Mouse (Mus musculus) thymus, postnatal 0 days (tissue): ENCODE measurements around the gene Pikfyve. TPM values are rescaled to one million over a fixed set of nuclear protein-coding genes. Genes with fewer than 3 reads are reported as not detected.

Source experiments
- DNase-seq: peaks from one replicate; pipeline ENCODE4 v3.0.0-alpha.2; 2015; ENCODE audit warnings: low spot score
- polyA plus RNA-seq: library from polyadenylated mRNA; unstranded; fragments of >200 nt; fragmentation: Nextera tagmentation; extraction: Ambion mirVana; gene quantifications from 2 replicates; pipeline ENCODE4 v1.2.1, GENCODE M21; 2015

The Pikfyve gene
- 9.1 and 12.9 TPM in 2 replicates for polyA plus RNA-seq

GRCm38 (mm10) chr1:65186287-65187073, at the start of gene Pikfyve, which contains the start of gene Idh1:
Gene Pikfyve, plus strand, starts transcription at chr1:65186683.
Gene Idh1, minus strand, starts transcription at chr1:65186500.
- peak; percentile 97 for DNase-seq

DNA sequence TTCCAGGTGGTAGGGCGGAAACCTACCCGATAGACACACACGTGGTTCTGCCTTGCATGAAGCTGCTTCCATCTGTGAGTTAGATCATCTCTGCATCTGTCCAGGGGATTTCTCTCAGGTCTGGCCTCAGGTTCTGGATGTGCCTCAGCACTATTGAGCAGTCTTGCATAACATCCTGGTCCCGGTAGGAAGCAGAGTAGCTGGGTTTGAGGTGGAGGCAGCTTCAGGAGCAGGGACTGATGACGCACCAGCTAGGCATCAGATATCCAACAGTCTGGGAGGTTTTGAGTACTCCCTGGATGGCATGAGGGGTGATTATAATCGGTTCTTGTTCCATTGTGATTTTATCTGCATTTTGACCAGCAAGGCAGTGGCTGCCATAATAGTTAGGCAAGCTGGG, 48.9 kb upstream of the Pikfyve start:
- no peak for DNase-seq

- no peak for DNase-seq
Measured at GRCm38 (mm10) chr1:65144783-65145182, 41.7 kb upstream of the Pikfyve start.

DNA sequence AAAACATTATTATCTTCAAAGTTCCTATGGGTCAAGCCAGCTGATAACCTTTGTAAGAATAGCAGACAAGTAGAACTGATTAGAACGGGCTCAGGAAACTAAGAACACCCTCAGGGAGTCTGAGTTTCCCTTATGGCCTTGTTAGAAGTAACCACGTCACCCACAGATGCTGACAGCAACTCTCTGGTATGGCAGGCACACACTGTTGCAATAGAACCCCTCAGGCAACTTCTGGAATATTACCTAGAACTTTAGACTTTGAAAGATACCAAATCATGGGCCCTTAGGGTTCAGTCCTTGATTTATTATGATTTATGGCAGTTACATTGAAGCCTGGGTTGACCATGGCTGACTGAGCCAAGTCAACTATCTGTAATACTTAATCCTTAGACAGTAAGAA, 39.9 kb upstream of the Pikfyve start:
- no peak for DNase-seq

GRCm38 (mm10) chr1:65147326-65147725, 39.2 kb upstream of the Pikfyve start:
- no peak for DNase-seq

DNA sequence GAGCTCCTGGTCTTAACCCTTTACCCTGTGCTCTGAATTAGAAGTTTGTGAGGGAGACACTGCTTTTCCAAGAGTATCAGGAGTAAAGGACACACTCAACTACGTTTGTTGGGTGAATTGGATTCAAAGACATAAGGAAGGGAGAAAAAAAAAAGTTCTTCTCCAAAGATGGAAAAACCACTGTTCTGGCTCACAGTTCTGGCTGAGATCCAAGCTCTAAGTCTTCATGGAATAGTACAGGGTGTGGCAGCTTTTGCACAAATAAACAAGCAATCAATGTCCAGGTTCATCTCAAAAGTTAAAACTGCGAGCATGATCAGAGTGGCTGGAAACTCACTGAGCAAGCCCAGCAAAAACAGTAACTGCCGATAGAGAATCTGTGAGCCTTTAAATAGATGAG, 38.5 kb upstream of the Pikfyve start:
- no peak for DNase-seq

DNA sequence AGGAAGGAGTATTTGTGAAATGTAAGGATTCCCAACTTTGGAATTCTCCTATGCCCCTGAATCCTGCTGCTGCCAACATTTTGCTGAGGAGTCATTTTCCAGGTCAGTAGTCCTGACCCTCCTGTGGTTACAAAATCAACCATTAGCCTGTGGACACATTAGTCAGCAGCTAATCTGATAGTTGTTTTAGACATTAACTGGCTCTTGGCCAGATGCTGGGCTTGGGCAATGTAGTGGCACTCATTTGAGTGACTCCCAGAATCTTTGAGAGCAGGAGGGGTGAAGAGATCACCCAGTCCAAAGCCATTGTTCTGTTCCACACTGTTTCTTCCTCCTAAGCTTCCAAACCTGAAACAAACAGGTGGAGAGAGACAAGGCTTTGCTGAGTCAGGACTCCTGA, 31.7 kb upstream of the Pikfyve start:
- no peak for DNase-seq

GRCm38 (mm10) chr1:65156111-65156510, 30.4 kb upstream of the Pikfyve start:
- DNase-seq = no peak

DNA sequence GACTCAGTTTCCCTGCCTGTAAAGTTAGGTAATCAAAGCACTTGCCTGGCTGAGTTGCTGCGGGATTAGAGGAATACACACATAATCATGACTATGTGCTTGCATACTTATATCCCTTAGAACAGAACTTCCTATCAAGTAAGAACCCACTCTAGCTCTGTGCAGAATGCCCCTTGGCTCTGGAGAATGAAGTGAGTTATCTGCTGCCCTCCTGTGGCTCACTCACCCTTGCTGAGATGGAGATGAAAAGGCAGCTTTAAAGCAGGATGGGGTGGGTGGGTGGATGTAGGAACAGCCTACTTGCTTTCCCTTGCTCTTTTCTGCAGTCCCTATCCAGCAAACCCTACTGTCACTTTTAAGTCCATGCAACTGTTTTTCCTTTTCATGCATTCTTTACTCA, 24.3 kb upstream of the Pikfyve start:
- DNase-seq = no peak

DNA sequence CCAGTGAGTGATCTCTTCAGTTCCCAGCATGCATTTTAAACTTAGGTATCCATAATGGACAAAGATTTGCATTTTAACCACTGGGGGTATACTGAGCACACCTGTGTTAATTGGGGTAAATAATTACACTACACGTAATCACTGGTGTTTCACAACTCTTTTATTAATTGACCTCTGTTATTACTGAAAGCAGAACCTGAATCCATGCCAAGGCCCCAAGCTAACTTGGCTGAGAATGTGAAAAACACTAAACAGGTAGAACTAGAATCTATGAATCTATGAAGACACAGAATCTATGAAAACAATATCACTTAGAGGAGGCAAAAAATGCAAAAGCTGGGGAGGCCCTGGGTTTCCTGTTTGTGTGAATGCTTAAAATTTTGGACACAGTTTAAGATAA, 19.0 kb upstream of the Pikfyve start:
- no peak for DNase-seq

DNA sequence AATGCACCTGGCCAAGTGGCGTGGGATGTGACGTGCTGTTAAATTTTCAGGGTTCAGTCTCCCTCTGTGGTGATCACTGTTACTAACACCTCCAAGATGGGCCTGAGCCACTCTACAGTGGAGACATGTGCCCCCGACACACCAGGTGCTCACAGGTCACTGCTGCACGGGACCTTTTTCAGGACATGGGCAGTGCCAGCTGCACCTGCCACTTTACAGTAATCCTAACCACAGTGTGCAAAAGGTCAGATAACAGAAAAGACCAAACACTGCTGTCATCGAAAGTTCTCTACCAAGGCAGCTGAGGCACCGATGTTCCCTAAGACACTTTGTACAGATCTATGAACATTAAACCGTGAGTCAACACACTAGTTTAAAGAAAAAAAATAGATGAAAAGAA, 16.9 kb upstream of the Pikfyve start:
- DNase-seq = no peak

DNA sequence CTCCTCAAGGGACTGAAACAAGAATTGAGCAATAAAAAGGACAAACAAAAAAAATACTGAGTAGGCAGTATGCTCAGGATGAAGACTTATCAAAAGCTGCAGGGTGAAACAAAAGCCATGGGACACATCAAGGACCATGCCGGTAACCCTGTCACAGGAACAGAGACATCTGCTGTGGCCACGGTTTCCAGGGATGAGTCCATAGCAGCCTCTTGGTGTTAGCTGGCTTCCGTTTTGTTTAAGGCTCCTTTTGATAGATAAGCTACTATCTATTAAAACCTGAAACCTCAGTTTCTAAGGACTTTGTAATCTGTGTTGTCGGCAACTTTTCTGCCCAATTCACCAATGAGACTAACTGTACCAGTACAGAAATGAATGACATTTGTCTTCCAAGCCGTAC, 16.5 kb upstream of the Pikfyve start:
- no peak for DNase-seq

- DNase-seq = no peak
Measured at GRCm38 (mm10) chr1:65171579-65171978, 14.9 kb upstream of the Pikfyve start.

GRCm38 (mm10) chr1:65173716-65174115, 12.8 kb upstream of the Pikfyve start:
- DNase-seq = no peak

GRCm38 (mm10) chr1:65176171-65176570, 10.3 kb upstream of the Pikfyve start:
- DNase-seq = no peak

DNA sequence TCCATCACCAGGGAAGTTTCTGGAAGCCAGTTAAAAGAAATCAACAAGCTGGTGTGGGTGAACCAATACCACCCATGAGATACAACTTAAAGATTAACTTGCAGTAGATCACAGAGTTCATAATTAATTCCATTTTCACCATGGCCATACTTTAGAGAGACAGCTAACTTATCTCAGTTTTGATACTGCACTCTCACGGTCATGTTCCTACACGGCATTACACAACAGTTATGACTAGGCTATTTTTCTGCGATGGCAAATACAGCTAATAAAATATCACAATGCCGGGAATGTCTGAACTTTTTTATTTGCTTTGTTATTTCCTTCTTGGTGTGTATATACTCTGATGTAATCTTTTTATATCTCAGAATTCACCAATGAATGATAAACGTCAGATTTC, 9.6 kb upstream of the Pikfyve start:
- no peak for DNase-seq

GRCm38 (mm10) chr1:65177452-65177851, 9.0 kb upstream of the Pikfyve start:
- DNase-seq = no peak

- DNase-seq = peak; percentile 91
Measured at GRCm38 (mm10) chr1:65178126-65178901, 8.2 kb upstream of the Pikfyve start.

DNA sequence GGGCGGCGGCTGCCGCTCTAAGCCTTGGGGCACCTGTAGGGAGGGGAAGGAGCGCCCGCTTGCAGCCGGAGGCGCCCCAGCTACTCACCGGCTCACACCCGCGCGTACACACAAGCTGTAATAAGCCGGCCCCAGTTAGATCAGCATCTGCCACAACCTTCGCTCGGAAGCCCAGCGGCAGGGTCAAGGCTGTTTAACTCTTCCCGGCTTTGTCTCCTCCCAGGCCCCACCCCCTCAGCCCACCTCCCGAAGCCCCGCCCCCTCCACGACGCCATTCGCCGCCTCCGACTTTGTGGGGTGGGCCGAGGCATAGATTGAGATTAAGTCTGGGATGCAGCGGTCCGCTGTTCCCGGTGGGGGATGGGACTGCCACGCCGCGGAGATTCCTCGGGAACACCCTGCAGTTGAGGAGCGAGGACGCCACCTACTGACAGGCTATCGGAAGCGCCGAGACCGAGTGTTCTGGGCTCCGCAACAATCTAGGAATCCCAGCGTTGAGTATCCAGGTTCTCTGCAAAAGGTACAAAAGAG, 7.5 kb upstream of the Pikfyve start:
- peak; percentile 82 for DNase-seq

- peak; percentile 77 for DNase-seq
Measured at GRCm38 (mm10) chr1:65179634-65180249, 6.7 kb upstream of the Pikfyve start.

- no peak for DNase-seq
Measured at GRCm38 (mm10) chr1:65181459-65181858, 5.0 kb upstream of the Pikfyve start.

- DNase-seq = no peak
Measured at GRCm38 (mm10) chr1:65183994-65184393, 2.5 kb upstream of the Pikfyve start.
